Mouse (Mus musculus) frontal cortex, postnatal 14 days (tissue): ENCODE data around the gene 5430419D17Rik.

Experiments
- DNase-seq, 2 experiments: peaks; one replicate each; pipeline ENCODE4 v3.0.0; 2022; ENCODE audit warnings: low spot score in 2 of 2

Gene 5430419D17Rik

GRCm38 (mm10) chr7:131174121-131174520 lies at the start of gene 5430419D17Rik:
5430419D17Rik (plus strand) TSS chr7:131174402.
- DNase-seq = no peak

- no peak for DNase-seq
Measured at GRCm38 (mm10) chr7:131130021-131130420, 44.2 kb upstream of the 5430419D17Rik start.

GRCm38 (mm10) chr7:131133181-131133580 lies 41.0 kb upstream of the 5430419D17Rik start:
- DNase-seq = no peak

GRCm38 (mm10) chr7:131146214-131146613 lies 28.0 kb upstream of the 5430419D17Rik start, which contains the start of gene 4933402N03Rik:
4933402N03Rik (minus strand) TSS chr7:131146314.
- no peak for DNase-seq

GRCm38 (mm10) chr7:131150179-131150578 lies 24.0 kb upstream of the 5430419D17Rik start:
- no peak for DNase-seq

GRCm38 (mm10) chr7:131153044-131153443 lies 21.2 kb upstream of the 5430419D17Rik start:
- DNase-seq = no peak

GRCm38 (mm10) chr7:131162251-131162650 lies 12.0 kb upstream of the 5430419D17Rik start:
- no peak for DNase-seq

- no peak for DNase-seq
Measured at GRCm38 (mm10) chr7:131167771-131168170, 6.4 kb upstream of the 5430419D17Rik start.

- no peak for DNase-seq
Measured at GRCm38 (mm10) chr7:131169099-131169498, 5.1 kb upstream of the 5430419D17Rik start.

- no peak for DNase-seq
Measured at GRCm38 (mm10) chr7:131182685-131183084, 8.5 kb downstream of the 5430419D17Rik start.

- DNase-seq = no peak
Measured at GRCm38 (mm10) chr7:131184339-131184738, 10.1 kb downstream of the 5430419D17Rik start.

- DNase-seq = peak; percentile 8 to 16
Measured at GRCm38 (mm10) chr7:131187047-131187446, 12.8 kb downstream of the 5430419D17Rik start.

- DNase-seq = no peak
Measured at GRCm38 (mm10) chr7:131187996-131188395, 13.8 kb downstream of the 5430419D17Rik start.

- no peak for DNase-seq
Measured at GRCm38 (mm10) chr7:131223086-131223485, 48.9 kb downstream of the 5430419D17Rik start.

- DNase-seq = no peak
Measured at GRCm38 (mm10) chr7:131236091-131236490, 61.9 kb downstream of the 5430419D17Rik start.

- DNase-seq = no peak
Measured at GRCm38 (mm10) chr7:131244993-131245392, 70.8 kb downstream of the 5430419D17Rik start.

- DNase-seq = no peak
Measured at GRCm38 (mm10) chr7:131256841-131257240, 82.6 kb downstream of the 5430419D17Rik start.

- no peak for DNase-seq
Measured at GRCm38 (mm10) chr7:131257309-131257708, 83.1 kb downstream of the 5430419D17Rik start.

GRCm38 (mm10) chr7:131260946-131261345 lies 86.7 kb downstream of the 5430419D17Rik start:
- DNase-seq = peak; percentile 6 to 10

- DNase-seq = no peak
Measured at GRCm38 (mm10) chr7:131264251-131264650, 90.0 kb downstream of the 5430419D17Rik start.

GRCm38 (mm10) chr7:131265851-131266250 lies 91.6 kb downstream of the 5430419D17Rik start:
- DNase-seq = no peak

- no peak for DNase-seq
Measured at GRCm38 (mm10) chr7:131297151-131297550, 122.9 kb downstream of the 5430419D17Rik start.

- DNase-seq = no peak
Measured at GRCm38 (mm10) chr7:131303340-131303739, 129.1 kb downstream of the 5430419D17Rik start.

GRCm38 (mm10) chr7:131306733-131307132 lies 132.5 kb downstream of the 5430419D17Rik start:
- no peak for DNase-seq
